Mouse (Mus musculus): ENCODE measurements around the gene Ruvbl2.
"Not testable (repeated sequence)": the region's sequence is repeated elsewhere in the genome, so short reads cannot be mapped to it uniquely, and the experiment has no call there.

The Ruvbl2 gene

DNA sequence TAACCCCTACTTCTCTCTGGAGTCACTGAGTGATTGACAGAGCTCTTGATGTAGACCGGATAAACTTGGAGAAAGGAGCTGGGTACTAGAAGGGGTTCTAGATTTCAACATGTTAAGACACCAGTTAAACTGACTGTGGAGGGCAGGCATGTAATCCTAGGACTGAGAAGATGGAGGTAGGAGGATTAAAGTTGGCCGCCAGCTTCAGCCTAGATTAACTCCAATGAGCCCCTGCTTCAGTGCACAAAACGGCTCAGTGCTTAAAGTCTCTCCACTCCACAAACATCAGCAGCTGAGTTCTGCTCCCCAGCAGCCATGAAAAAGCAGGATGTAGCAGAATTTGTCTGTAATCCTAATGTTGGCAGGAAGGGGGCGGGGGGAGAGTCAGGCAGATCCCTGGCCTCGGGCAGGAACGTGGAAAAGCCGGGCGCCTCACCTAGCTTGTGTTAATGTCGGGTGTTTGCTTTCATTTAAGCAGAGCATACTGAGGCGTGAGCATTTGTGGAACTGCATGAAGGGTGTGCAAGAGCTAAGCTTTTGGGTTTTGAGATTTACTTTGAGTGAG is 36.3 kb downstream of the Ruvbl2 start:
- DNase-seq (ENCODE audit: low spot score in 2 of 2): no peak

- DNase-seq (ENCODE audit: low spot score in 2 of 2): no peak
These were observed 41.1 kb downstream of the Ruvbl2 start for GRCm38 (mm10) chr7:45396787-45397186.

DNA sequence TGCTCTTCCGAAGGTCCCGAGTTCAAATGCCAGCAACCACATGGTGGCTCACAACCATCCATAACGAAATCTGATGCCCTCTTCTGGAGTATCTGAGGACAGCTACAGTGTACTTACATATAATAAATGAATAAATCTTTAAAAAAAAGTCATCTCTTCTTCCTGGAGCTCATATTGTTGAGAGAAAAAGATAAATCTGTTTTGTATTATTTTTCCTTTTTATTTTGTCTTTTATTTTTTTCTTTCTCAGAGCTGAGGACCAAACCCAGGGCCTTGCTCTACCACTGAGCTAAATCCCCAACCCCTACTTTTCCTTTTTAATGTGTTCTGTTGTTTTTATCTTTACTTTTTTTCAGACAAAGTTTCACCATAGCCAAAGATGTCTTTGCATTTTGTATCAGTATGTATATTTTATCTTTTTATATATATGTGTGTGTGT is 41.5 kb downstream of the Ruvbl2 start:
- DNase-seq (ENCODE audit: low spot score in 2 of 2): not testable (repeated sequence)

DNA sequence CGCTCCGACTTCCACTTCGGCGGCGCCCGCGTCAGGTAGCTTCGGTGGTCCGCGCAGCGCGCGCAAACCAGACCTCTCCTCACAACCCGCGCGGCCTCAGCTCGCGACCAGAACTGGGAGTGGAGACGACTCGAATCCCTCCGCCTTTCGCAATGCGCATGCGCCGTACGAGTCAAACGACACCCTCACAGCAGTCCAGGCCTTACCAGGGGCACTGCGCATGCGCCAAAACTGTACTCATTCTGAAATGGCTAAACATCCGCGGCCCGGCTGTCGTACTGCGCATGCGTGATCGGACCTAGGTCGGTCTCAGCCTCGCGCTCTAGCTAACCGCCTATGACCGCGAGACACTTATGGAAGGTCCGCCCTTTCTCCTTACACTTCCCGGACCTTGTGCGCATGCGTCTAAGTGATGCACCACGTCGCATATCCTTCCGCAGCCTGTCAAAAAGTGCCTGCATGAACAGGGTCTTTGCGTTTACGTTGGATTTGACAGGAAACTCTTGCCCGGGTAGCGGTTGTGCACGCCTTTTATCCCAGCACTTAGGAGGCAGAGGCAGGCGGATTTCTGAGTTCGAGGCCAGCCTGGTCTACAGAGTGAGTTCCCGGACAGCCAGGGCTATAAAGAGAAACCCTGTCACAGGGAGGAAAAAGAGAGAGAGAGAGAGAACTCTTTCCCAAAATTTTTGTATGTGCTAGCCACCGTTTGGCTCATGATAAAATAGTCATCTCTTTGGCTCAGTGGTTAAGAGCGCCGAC is 42.1 kb downstream of the Ruvbl2 start, which contains the start of gene Snrnp70:
Snrnp70 (minus strand) TSS at position 165 of the 759 bp plus-strand sequence.
- peak; percentile 100 for DNase-seq (ENCODE audit: low spot score in 2 of 2)

- no peak for DNase-seq (ENCODE audit: low spot score in 2 of 2)
These were observed 42.8 kb downstream of the Ruvbl2 start for GRCm38 (mm10) chr7:45395129-45395541.

- DNase-seq (ENCODE audit: low spot score in 2 of 2): no peak
These were observed 51.8 kb downstream of the Ruvbl2 start for GRCm38 (mm10) chr7:45386077-45386476.

DNA sequence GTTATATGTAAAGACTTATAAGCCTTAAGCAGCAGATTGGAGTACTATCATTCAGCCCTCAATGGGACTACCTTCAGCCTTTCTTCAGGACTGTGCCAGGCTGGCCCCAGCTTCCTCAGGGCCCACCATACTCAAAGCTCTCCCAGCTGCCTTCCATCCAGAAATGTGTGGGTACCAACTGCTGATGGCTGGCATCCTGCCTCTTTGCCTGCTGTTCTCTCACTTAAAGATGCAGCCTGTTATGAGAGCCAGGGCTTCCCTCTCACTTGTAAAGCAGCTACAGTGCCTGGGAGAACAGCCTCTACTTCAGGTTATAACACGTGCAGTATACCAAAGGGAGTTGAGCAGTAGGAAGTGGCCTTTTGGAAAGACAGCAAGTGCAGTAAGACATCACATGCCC is 61.8 kb downstream of the Ruvbl2 start:
- no peak for DNase-seq (ENCODE audit: low spot score in 2 of 2)

DNA sequence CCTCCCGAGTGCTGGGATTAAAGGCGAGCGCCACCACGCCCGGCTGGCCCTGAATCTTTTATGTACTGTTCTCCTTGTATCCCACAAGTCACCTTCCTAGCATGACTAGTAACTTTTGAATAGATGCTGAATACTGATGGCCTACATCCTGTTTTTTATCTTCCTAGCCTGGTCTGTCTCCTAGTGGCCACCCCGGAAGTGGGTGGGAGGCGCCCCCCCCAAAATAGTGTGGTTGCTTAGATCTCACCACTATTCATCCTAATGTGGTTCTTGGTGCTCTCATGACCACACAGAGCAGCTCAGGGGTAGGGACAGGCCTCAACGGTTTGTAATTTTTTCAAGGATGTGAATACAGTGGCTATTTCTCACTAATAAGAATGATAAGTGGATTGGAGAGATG is 63.3 kb downstream of the Ruvbl2 start:
- DNase-seq (ENCODE audit: low spot score in 2 of 2): no peak

DNA sequence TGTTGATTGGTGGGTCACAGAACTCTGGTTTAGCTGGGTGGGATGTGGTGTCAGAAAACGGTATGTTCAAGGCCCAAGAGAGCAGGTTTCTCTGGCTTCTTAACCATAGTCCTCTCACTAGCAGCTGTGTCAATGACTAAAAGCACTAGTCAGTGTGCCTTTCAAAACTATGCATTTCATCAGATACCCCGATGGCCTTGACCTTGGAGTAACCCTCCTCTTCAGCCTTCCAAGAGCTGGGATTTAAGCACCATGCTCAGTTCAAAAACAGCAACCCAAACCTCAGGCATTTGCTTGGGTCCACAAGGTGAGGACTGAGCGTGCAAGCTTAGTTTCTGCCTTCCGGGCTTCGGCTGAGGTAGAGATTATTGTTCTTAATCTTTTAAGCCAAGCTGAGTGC is 65.5 kb downstream of the Ruvbl2 start:
- no peak for DNase-seq (ENCODE audit: low spot score in 2 of 2)

All from spleen, postnatal 36 days (tissue).